Mouse (Mus musculus) gastrocnemius, postnatal 4 days (tissue): ENCODE measurements around the gene Tlk1. TPM values are rescaled to one million over a fixed set of nuclear protein-coding genes. Genes with fewer than 3 reads are reported as not detected.

Source experiments
- DNase-seq, 2 experiments: peaks; one replicate each; pipeline ENCODE4 v3.0.0; 2021 to 2022; ENCODE audit warnings: low spot score in 2 of 2, mixed read lengths in 2 of 2
- total RNA-seq, 2 experiments: library from RNA; stranded (reverse); gene quantifications; 2 replicates each; pipeline ENCODE4 v1.2.3; 2021

Gene Tlk1
- total RNA-seq, 2 experiments from 2014 or later, result 43.4 to 52.1 TPM

- DNase-seq, result no peak
Observed at GRCm38 (mm10) chr2:70701571-70701970, 124.0 kb downstream of the Tlk1 start.

- no peak for DNase-seq
Observed at GRCm38 (mm10) chr2:70700851-70701250, 124.7 kb downstream of the Tlk1 start.

GRCm38 (mm10) chr2:70695712-70696111, 129.8 kb downstream of the Tlk1 start:
- no peak for DNase-seq

GRCm38 (mm10) chr2:70690195-70690594, 135.3 kb downstream of the Tlk1 start:
- DNase-seq, result no peak

GRCm38 (mm10) chr2:70688454-70689078, 137.0 kb downstream of the Tlk1 start:
- DNase-seq, result no peak

- DNase-seq, result no peak
Observed at GRCm38 (mm10) chr2:70682324-70682723, 143.2 kb downstream of the Tlk1 start.

- no peak for DNase-seq
Observed at GRCm38 (mm10) chr2:70673445-70674126, 151.9 kb downstream of the Tlk1 start.

GRCm38 (mm10) chr2:70672476-70672875, 153.1 kb downstream of the Tlk1 start:
- no peak for DNase-seq

GRCm38 (mm10) chr2:70669896-70670295, 155.6 kb downstream of the Tlk1 start:
- DNase-seq, result no peak

- DNase-seq, result no peak
Observed at GRCm38 (mm10) chr2:70669241-70669640, 156.3 kb downstream of the Tlk1 start.

- DNase-seq, result no peak
Observed at GRCm38 (mm10) chr2:70667016-70667415, 158.5 kb downstream of the Tlk1 start.

- DNase-seq, result no peak
Observed at GRCm38 (mm10) chr2:70663764-70664163, 161.8 kb downstream of the Tlk1 start.

Other genes starting within 250 kb of the Tlk1 start
- gene Gorasp2, start 164.2 kb downstream of the Tlk1 start, total RNA-seq, result 10 to 100 TPM; 82.2 to 88.1 TPM
- gene Gm26558, start 163.6 kb downstream of the Tlk1 start, total RNA-seq, result not detected
- 1 to 10 TPM; 7.9 TPM for gene Dcaf17, start 229.6 kb upstream of the Tlk1 start, total RNA-seq
- 10 to 100 TPM in 1 of 2 experiments, 1 to 10 TPM in 1; 8.0 to 10.6 TPM for gene Mettl8, start 229.9 kb upstream of the Tlk1 start, total RNA-seq